Mouse (Mus musculus): ENCODE data around the gene Hoxa6. TPM values are rescaled to one million over a fixed set of nuclear protein-coding genes. Genes with fewer than 3 reads are reported as not detected.

Hoxa6 gene
- total RNA-seq, 2 experiments from 2014 or later: 1.9 to 4.7 TPM

- peak in 1 of 2 experiments; percentile 15 for DNase-seq (ENCODE audit: low spot score in 2 of 2)
These were observed 34.3 kb upstream of the Hoxa6 start for GRCm38 (mm10) chr6:52242801-52243332.

GRCm38 (mm10) chr6:52241001-52241621, 32.6 kb upstream of the Hoxa6 start:
- peak in 1 of 2 experiments; percentile 11 for DNase-seq (ENCODE audit: low spot score in 2 of 2)

- peak; percentile 71 to 78 for DNase-seq (ENCODE audit: low spot score in 2 of 2)
These were observed 32.0 kb upstream of the Hoxa6 start, which contains the start of gene Hoxa10 for GRCm38 (mm10) chr6:52240389-52241000. Gene Hoxa10, minus strand, starts transcription at chr6:52240854.

- DNase-seq (ENCODE audit: low spot score in 2 of 2): peak in 1 of 2 experiments; percentile 15
These were observed 31.3 kb upstream of the Hoxa6 start for GRCm38 (mm10) chr6:52239625-52240388.

GRCm38 (mm10) chr6:52238976-52239375, 30.5 kb upstream of the Hoxa6 start:
- DNase-seq (ENCODE audit: low spot score in 2 of 2): no peak

- DNase-seq (ENCODE audit: low spot score in 2 of 2): peak in 1 of 2 experiments; percentile 10
These were observed 29.6 kb upstream of the Hoxa6 start for GRCm38 (mm10) chr6:52238155-52238545.

GRCm38 (mm10) chr6:52237346-52238154, 29.0 kb upstream of the Hoxa6 start:
- peak in 1 of 2 experiments; percentile 10 for DNase-seq (ENCODE audit: low spot score in 2 of 2)

GRCm38 (mm10) chr6:52236806-52237205, 28.3 kb upstream of the Hoxa6 start:
- no peak for DNase-seq (ENCODE audit: low spot score in 2 of 2)

GRCm38 (mm10) chr6:52235866-52236265, 27.3 kb upstream of the Hoxa6 start:
- DNase-seq (ENCODE audit: low spot score in 2 of 2): no peak

GRCm38 (mm10) chr6:52235267-52235666, 26.7 kb upstream of the Hoxa6 start:
- DNase-seq (ENCODE audit: low spot score in 2 of 2): no peak

GRCm38 (mm10) chr6:52234428-52235140, 26.1 kb upstream of the Hoxa6 start:
- peak in 1 of 2 experiments; percentile 24 for DNase-seq (ENCODE audit: low spot score in 2 of 2)

GRCm38 (mm10) chr6:52233546-52234427, 25.3 kb upstream of the Hoxa6 start:
- peak in 1 of 2 experiments; percentile 27 for DNase-seq (ENCODE audit: low spot score in 2 of 2)

- DNase-seq (ENCODE audit: low spot score in 2 of 2): peak in 1 of 2 experiments; percentile 18
These were observed 24.5 kb upstream of the Hoxa6 start for GRCm38 (mm10) chr6:52232984-52233545.

GRCm38 (mm10) chr6:52232568-52232965, 24.0 kb upstream of the Hoxa6 start:
- DNase-seq (ENCODE audit: low spot score in 2 of 2): peak in 1 of 2 experiments; percentile 22

- peak in 1 of 2 experiments; percentile 20 for DNase-seq (ENCODE audit: low spot score in 2 of 2)
These were observed 23.5 kb upstream of the Hoxa6 start for GRCm38 (mm10) chr6:52231885-52232567.

GRCm38 (mm10) chr6:52230516-52231165, 22.1 kb upstream of the Hoxa6 start, which contains the start of gene Hoxa9:
Gene Hoxa9, minus strand, starts transcription at chr6:52231089.
- DNase-seq (ENCODE audit: low spot score in 2 of 2): no peak

Data from adrenal gland, adult 18-20 months (tissue).